Mouse (Mus musculus): ENCODE results near the gene Pcgf2. TPM values are rescaled to one million over a fixed set of nuclear protein-coding genes. Genes with fewer than 3 reads are reported as not detected.

The Pcgf2 gene
- polyA plus RNA-seq, 1 experiment from 2014 or later, result 19.7 TPM

DNA sequence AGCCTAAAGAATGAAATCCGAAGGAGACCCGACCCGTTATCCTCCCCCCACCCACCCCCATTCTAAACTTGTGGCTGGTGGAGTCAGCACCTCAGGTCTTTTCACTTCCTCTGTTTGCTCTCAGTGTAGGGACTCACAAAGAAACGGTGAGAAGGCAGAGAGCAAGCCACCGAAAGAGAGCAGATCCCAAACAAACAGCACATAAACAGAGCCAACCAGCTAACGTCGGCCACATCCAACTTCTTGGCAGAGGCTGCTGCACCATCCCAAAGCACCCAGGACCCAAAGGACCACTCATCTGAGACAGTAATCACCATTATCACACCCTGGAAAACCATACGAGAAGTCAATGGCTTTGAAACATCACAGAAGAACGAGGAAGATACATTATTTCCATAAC, 43.1 kb upstream of the Pcgf2 start:
- no peaks in the 10 kb centered on the region for H3K9me3 ChIP-seq (ENCODE audit: low read depth, low read length)
- no peak for ATAC-seq (ENCODE audit: insufficient read depth)
- peak overlapping the region; percentile 81 for H3K4me3 ChIP-seq (ENCODE audit: low read depth, low read length)
- peaks cover 29% of the 10 kb centered on the region for H3K36me3 ChIP-seq (ENCODE audit: insufficient read depth)
- WGBS, result 19% methylated on average over 9 of the region's 9 CpGs
- TF ChIP-seq CTCF (IDR thresholded peaks at IDR 0.05; ENCODE audit: low read depth), result no peak
- peak overlapping the region; percentile 81 for H3K9ac ChIP-seq
- H3K27ac ChIP-seq (ENCODE audit: low read depth), result peak overlapping the region; percentile 79; the same call in 1 of the 2 replicates
- H3K27me3 ChIP-seq (ENCODE audit: insufficient read depth, low read length), result no peaks in the 10 kb centered on the region
- H3K4me1 ChIP-seq (ENCODE audit: insufficient read depth), result peaks cover 10% of the 10 kb centered on the region; the same call in 1 of the 2 replicates
- H3K4me2 ChIP-seq, result peak overlapping the region; percentile 87
- no peak for DNase-seq

DNA sequence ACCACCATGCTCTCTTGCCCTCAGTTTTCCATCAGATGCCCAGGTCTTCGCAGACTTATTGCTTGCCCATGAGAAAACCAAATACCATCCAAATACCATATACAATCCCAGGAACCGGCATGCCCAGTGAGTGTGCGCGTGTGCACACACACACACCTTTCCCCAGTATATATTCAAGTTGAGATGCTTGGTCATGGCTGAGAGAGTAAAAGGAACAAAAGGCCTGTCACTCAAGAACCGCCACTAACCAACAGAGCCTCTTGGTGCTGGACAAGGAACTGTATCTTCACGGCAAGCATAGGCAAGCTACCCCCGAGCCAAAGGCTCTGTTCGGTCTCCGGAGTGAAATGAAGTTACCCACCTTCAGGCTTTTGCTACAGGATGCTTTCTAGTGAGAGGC, 42.3 kb upstream of the Pcgf2 start:
- Histone ChIP-seq H3K4me1 (ENCODE audit: insufficient read depth) (peaks cover 10% of the 10 kb centered on the region; the same call in 1 of the 2 replicates), H3K4me2 (peak overlapping the region; percentile 87), H3K36me3 (ENCODE audit: insufficient read depth) (peaks cover 21% of the 10 kb centered on the region), H3K27ac (ENCODE audit: low read depth) (no peak overlapping the region), H3K9ac (peak overlapping the region; percentile 8), H3K27me3 (ENCODE audit: insufficient read depth, low read length) (no peaks in the 10 kb centered on the region), H3K4me3 (ENCODE audit: low read depth, low read length) (0 out of 2 replicates have a peak overlapping the region, but pooled peaks have one; percentile 81), H3K9me3 (ENCODE audit: low read depth, low read length) (no peaks in the 10 kb centered on the region)
- no peak for TF ChIP-seq CTCF (IDR thresholded peaks at IDR 0.05; ENCODE audit: low read depth)
- no peak for DNase-seq
- WGBS, result 79% methylated on average over 9 of the region's 9 CpGs
- no peak for ATAC-seq (ENCODE audit: insufficient read depth)

DNA sequence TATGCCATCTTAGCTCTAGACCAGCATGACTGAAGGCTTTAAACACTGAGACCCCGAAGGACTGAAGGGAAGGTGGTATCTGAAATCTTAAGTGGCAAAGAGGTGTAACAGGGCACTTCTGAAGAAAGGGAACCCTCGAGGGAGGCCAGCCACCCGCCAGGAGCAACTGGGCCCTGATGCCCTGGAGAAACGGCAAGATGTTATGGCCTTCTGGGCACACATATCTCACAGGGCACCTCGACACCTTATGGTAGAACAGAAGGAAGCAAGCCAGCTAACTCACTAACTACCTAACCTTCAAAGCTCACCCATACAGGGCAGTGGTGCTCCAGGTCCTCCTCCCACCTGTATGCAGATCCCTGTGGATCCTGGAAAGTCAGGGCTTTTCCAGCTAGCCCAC, 41.9 kb upstream of the Pcgf2 start:
- peaks cover 17% of the 10 kb centered on the region for H3K36me3 ChIP-seq (ENCODE audit: insufficient read depth)
- DNase-seq (no peak), ATAC-seq (ENCODE audit: insufficient read depth) (no peak)
- no peak overlapping the region for H3K4me3 ChIP-seq (ENCODE audit: low read depth, low read length)
- peak overlapping the region; percentile 87 for H3K4me2 ChIP-seq
- no peak overlapping the region for H3K27ac ChIP-seq (ENCODE audit: low read depth)
- peaks cover 10% of the 10 kb centered on the region; the same call in 1 of the 2 replicates for H3K4me1 ChIP-seq (ENCODE audit: insufficient read depth)
- WGBS, result 89% methylated on average over 5 of the region's 5 CpGs
- no peaks in the 10 kb centered on the region for H3K9me3 ChIP-seq (ENCODE audit: low read depth, low read length)
- no peaks in the 10 kb centered on the region for H3K27me3 ChIP-seq (ENCODE audit: insufficient read depth, low read length)
- peak overlapping the region; percentile 8; the same call in 1 of the 2 replicates for H3K9ac ChIP-seq
- no peak for TF ChIP-seq CTCF (IDR thresholded peaks at IDR 0.05; ENCODE audit: low read depth)

DNA sequence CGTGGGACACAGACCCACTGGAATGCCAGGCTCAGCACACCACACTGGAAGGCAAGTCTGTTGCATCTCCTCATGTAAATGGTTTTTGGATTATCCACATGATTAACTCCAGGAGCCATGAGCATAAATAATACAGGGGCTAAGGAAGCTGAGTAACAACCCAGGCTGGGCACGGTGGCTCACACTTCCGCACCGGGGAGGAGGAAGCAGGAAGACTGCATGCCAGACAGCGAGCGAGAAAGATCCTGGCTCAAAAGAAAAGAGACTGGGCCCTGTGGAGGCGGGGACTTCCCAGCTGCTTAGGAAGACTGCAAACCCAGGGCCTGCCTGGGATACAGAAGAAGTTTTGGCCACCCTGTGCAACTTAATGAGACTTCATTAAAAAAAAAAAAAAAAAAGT, 39.9 kb upstream of the Pcgf2 start:
- DNase-seq, result peak; percentile 52
- no peak for TF ChIP-seq CTCF (IDR thresholded peaks at IDR 0.05; ENCODE audit: low read depth)
- H3K36me3 ChIP-seq (ENCODE audit: insufficient read depth), result 0 out of 2 replicates have a peak, but pooled peaks cover 3% of the 10 kb centered on the region
- H3K4me3 ChIP-seq (ENCODE audit: low read depth, low read length), result no peak overlapping the region
- H3K9me3 ChIP-seq (ENCODE audit: low read depth, low read length), result no peaks in the 10 kb centered on the region
- H3K4me1 ChIP-seq (ENCODE audit: insufficient read depth), result peaks cover 10% of the 10 kb centered on the region; the same call in 1 of the 2 replicates
- peak overlapping the region; percentile 32; the same call in 1 of the 2 replicates for H3K4me2 ChIP-seq
- no peak for ATAC-seq (ENCODE audit: insufficient read depth)
- no peak overlapping the region for H3K9ac ChIP-seq
- WGBS, result 51% methylated on average over 7 of the region's 7 CpGs
- no peaks in the 10 kb centered on the region for H3K27me3 ChIP-seq (ENCODE audit: insufficient read depth, low read length)
- no peak overlapping the region; the same call in 1 of the 2 replicates for H3K27ac ChIP-seq (ENCODE audit: low read depth)

DNA sequence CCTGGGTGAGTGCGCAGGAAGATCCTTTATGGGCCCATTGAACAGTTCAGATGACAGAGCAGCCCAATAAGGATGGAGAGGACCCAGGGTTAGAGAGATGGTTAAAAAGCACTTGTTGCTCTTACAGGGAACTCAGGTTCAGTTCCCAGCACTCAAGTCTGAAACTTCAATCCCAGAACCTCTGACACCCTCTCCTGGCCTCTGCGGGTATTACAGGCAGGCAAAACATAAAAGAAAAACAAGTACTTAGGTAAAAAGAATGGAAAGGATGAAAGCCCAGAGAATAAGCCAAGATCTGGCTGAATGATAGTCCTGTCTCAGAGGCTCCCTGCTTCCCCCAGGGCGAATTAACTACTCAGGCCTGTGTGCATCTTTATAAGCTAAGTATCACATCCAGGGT, 38.9 kb upstream of the Pcgf2 start:
- H3K4me2 ChIP-seq, result no peak overlapping the region
- H3K27ac ChIP-seq (ENCODE audit: low read depth), result no peak overlapping the region
- TF ChIP-seq CTCF (IDR thresholded peaks at IDR 0.05; ENCODE audit: low read depth), result peak; percentile 37; the same call in 1 of the 2 replicates
- H3K27me3 ChIP-seq (ENCODE audit: insufficient read depth, low read length), result no peaks in the 10 kb centered on the region
- no peak overlapping the region for H3K4me3 ChIP-seq (ENCODE audit: low read depth, low read length)
- no peaks in the 10 kb centered on the region for H3K9me3 ChIP-seq (ENCODE audit: low read depth, low read length)
- DNase-seq (no peak), ATAC-seq (ENCODE audit: insufficient read depth) (no peak)
- peaks cover 10% of the 10 kb centered on the region; the same call in 1 of the 2 replicates for H3K4me1 ChIP-seq (ENCODE audit: insufficient read depth)
- 83% methylated on average over 3 of the region's 3 CpGs for WGBS
- H3K36me3 ChIP-seq (ENCODE audit: insufficient read depth), result 0 out of 2 replicates have a peak, but pooled peaks cover 3% of the 10 kb centered on the region
- no peak overlapping the region for H3K9ac ChIP-seq

DNA sequence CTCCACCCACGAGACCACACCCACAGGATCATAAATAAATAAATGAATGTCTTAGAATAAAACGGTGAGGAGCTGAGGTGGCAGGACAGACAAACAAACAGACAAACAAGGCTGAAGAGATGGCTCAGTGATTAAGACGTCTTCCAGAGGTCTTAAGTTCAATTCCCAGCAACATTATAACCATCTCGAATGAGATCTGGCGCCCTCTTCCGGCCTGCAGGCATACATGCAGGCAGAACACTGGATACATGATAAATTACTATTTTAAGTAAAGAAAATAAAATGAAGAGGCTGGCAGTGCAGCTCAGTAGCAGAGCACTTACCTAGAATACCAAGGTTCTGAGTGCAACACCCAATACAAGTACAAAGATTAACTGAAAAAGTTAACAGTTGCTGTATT, 38.4 kb upstream of the Pcgf2 start:
- 52% methylated on average over 6 of the region's 6 CpGs for WGBS
- H3K9ac ChIP-seq, result no peak overlapping the region
- TF ChIP-seq CTCF (IDR thresholded peaks at IDR 0.05; ENCODE audit: low read depth), result peak; percentile 40; the same call in 1 of the 2 replicates
- H3K27me3 ChIP-seq (ENCODE audit: insufficient read depth, low read length), result no peaks in the 10 kb centered on the region
- no peak overlapping the region for H3K27ac ChIP-seq (ENCODE audit: low read depth)
- no peak overlapping the region for H3K4me2 ChIP-seq
- peak; percentile 37 for DNase-seq
- peaks cover 10% of the 10 kb centered on the region; the same call in 1 of the 2 replicates for H3K4me1 ChIP-seq (ENCODE audit: insufficient read depth)
- H3K36me3 ChIP-seq (ENCODE audit: insufficient read depth), result 0 out of 2 replicates have a peak, but pooled peaks cover 3% of the 10 kb centered on the region
- ATAC-seq (ENCODE audit: insufficient read depth), result no peak
- no peaks in the 10 kb centered on the region for H3K9me3 ChIP-seq (ENCODE audit: low read depth, low read length)
- no peak overlapping the region for H3K4me3 ChIP-seq (ENCODE audit: low read depth, low read length)

DNA sequence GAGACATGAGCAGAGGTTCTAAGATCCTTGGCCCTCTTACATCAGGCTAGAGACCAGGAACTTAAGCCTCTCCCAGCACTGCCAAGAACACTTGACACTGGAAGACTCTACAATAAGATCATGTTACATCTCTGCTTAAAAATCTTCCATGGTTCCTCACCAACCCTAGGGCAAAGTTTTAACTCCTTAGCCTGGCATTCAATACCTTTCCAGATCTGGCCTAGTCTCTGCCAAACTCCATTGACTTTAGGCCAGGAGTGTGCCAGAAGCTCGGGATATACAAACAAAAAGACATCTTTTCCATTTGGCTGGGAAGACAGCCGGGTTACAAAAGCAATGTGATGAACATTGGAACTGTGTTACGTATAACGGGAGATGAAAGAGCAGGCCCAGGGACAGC, 37.3 kb upstream of the Pcgf2 start:
- H3K9me3 ChIP-seq (ENCODE audit: low read depth, low read length), result no peaks in the 10 kb centered on the region
- no peak for DNase-seq
- H3K9ac ChIP-seq, result no peak overlapping the region
- 0 out of 2 replicates have a peak, but pooled peaks cover 4% of the 10 kb centered on the region for H3K36me3 ChIP-seq (ENCODE audit: insufficient read depth)
- WGBS, result 62% methylated on average over 4 of the region's 4 CpGs
- TF ChIP-seq CTCF (IDR thresholded peaks at IDR 0.05; ENCODE audit: low read depth), result no peak
- H3K4me2 ChIP-seq, result no peak overlapping the region
- no peak for ATAC-seq (ENCODE audit: insufficient read depth)
- H3K27me3 ChIP-seq (ENCODE audit: insufficient read depth, low read length), result no peaks in the 10 kb centered on the region
- H3K4me1 ChIP-seq (ENCODE audit: insufficient read depth), result peaks cover 2% of the 10 kb centered on the region; the same call in 1 of the 2 replicates
- H3K4me3 ChIP-seq (ENCODE audit: low read depth, low read length), result no peak overlapping the region
- H3K27ac ChIP-seq (ENCODE audit: low read depth), result no peak overlapping the region

All from lung, embryonic 14.5 days (tissue).